Mouse (Mus musculus) layer of hippocampus, postnatal 25 days (tissue): ENCODE results near the gene Glis3. TPM values are rescaled to one million over a fixed set of nuclear protein-coding genes. Genes with fewer than 3 reads are reported as not detected.

Experiments used
- DNase-seq, 2 experiments: peaks; one replicate each; pipeline ENCODE4 v3.0.0; 2022; ENCODE audit warnings: mixed read lengths in 2 of 2, low spot score in 1 of 2; ENCODE audit errors: extremely low spot score in 1 of 2
- total RNA-seq, 2 experiments: library from RNA; stranded (reverse); gene quantifications; 2 replicates each; pipeline ENCODE4 v1.2.3; 2021

The Glis3 gene
- total RNA-seq, 2 experiments from 2014 or later, result 17.9 to 18.9 TPM

DNA sequence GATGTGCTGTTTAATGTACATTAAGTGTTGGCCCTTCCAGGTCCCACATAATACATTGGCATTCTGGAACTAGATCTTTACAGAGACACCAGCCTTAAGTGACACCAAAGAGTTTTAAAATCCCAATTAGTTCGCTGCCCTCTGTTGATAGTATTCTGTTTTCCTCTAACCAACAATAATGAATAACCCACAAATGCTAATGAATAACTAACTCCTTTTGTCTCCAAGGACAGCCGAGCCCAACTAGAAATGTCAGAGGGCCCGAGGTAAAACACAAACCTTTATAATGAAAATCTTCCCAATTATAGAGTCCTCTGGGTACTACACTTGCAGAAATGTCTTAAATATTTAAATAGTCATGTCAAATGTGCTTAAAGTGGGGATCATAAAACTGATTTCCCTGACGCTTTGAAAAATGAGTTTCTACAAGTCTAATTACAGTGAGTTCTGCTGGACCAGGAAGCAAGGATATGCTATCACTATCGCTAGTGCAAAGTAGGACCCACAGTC, 22.1 kb downstream of the Glis3 start:
- DNase-seq, result no peak

DNA sequence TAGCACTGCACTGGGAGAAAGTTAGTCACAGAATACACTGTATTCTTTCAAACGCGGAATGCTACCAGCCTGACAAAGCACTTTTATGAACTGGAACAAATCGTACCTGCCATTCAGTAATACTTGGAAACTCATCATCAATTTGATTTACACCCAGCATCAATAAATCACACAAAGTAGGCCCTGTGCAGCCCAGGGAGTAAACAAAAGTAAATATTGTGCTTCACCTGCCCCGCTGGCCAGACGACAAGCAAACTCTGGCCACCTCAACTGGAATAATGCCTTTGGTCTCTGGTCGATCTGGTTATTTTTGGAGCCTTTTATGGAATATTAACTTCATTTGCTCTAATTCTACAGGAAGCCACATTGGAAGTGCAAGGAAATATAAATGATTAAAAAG, 23.0 kb downstream of the Glis3 start:
- no peak for DNase-seq

DNA sequence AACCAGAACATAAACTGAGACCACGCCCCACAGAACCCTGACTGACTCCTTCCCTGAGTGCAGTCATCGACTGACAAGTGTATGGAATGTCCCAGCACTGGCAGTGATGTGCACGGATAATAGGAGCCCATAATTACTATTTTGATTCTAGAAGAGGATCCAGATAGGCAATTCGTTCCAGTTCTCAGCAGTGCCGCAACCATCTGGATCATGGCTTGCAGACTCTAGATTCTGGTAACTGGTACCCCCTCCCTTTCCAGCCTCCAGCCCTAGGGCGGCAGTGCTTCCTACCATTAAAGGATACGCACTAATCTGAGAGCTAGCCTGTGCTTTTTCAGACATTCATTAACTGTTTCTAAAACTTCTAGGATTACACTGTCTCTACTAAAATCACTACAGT, 24.7 kb downstream of the Glis3 start:
- no peak for DNase-seq

DNA sequence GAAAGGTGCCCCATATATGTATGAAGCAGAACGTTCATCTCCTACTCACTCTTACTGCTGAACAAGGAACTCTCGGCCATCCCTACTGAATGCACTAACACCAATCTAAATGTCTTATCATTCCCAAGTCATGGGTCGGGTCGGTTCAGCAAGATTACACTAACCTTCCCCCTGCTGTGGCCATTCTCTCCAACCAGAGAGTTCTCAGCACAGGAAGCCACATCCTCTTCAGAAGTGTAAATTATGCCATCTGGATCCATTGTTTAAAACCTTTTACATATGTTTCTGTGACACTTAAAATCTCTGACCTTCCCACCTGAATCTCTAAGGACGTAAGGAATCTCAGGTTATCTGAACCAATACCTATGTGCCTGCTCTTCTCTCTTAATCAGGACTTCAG, 29.0 kb downstream of the Glis3 start:
- DNase-seq, result no peak

DNA sequence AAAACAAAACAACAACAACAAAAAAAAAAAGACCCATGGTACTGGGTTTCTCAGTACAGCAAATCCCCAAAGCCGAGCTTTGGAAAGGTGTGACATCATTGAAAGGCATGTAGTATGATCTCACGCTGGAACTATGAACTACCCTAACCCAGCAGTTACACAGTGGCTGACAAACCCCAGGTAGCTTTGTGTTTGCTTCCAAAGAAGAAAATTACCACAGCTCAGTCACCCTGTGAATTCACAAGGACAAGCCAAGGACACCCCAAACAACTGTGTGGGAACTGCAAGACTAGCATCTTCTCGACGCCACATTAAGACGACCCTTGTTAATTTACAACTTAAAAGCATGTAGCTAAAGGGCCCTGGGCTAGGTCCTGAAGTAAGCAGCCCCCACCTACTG, 30.4 kb downstream of the Glis3 start:
- no peak for DNase-seq

DNA sequence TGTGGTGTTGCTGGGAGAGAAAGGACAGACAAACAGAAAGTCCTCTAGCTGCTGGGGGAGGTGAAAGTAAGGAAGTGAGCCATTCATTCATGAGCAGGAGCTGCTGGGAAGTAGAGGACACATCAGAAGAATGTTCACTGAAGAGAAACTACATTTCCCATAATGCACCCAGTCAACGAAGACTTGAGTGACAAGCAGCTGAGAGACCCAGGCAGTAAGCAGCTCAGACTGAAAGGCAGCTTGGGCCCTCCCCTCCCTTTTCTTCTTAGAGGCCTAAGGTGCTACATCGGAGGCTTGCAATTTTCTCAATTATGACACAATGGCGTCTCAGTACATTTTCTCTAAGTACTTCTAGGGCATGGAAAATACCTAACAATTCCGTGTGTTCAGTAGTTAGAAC, 31.0 kb downstream of the Glis3 start:
- no peak for DNase-seq

DNA sequence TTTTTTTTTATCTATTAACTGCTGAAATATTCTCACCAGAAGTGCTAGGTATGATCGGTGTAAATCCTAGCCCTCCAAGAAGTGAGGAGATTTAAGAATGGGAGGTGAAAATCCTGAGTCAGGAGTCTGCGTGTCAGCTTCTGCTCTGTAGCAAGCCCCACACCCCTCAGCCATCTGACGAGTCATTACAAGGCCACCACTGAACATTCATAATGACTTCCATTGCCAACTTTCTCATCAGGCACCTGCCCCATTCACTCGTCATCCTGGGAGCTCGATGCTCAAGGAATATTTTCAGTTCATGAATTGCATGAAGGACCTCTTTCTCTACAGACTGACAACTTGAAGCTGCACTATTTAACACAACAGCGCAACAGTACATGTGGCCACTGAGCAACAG, 32.5 kb downstream of the Glis3 start:
- DNase-seq, result no peak

DNA sequence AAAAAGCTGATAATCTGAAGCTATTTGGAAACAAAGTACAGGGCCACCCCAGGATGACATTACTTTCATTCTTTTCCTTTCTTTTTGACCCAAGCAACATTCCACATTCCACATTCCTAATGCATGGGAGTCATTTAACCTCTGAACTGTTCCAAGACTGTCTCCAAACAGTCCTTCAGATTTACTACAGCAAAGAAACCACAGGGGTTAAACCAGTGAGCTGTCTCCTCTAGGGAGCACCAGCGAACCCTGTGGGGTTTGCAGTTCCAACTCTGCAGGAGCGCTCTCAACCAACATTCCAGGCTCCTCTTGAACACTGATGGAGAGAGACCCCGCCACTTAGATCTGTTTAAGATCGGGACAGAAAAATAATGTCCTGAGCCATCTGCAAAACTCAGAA, 33.6 kb downstream of the Glis3 start:
- DNase-seq, result no peak

DNA sequence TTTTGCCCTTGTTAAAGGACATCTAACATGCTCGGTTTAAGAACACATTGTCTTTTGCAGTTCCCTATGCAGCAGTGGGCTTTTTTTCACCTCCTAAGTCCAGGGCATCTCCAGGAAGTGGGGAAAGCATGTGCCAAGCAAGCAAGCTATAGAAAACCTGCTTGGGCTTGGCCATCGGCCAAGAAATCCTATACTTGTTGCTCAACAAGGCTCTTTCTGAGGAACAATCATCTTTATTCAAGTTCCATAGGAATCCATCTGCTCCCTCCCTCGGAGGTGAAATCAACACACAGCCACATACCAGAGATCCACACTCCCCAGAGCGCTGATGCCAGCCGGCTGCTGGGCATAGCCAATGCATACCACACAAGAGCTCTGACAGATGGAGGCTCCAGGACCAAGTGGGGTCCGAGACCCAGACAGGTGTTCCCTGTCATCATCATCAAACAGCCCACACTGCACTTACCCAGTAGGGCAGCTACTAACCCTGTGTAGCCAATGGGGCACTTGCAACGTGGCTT, 39.0 kb downstream of the Glis3 start:
- DNase-seq, result no peak

DNA sequence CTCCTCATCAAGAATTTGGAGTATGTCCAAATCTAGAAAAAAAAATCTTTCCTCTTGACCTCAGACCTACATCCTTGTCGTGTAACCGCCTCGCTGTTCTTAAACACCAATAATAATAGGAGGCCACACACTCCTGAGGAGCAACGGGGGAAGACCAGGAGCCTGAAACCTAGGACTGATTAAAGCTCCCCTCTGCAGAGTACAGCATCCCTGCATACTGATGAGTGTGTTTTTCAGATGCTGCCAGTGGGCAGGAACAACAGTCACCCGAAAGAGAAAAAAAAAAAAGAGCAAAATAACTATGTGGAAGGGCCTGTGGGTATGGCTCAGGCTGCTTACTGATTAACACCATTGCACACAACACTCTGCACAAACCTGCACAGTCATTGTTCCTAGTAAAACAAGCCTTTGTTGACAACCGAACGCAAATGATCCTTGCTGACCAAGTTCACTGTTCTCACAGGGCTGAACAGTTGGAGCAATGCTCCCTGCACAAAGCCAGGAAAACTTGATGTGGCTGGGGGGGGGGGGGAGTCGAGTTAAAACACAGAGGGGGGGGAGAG, 43.8 kb downstream of the Glis3 start:
- DNase-seq, result no peak

DNA sequence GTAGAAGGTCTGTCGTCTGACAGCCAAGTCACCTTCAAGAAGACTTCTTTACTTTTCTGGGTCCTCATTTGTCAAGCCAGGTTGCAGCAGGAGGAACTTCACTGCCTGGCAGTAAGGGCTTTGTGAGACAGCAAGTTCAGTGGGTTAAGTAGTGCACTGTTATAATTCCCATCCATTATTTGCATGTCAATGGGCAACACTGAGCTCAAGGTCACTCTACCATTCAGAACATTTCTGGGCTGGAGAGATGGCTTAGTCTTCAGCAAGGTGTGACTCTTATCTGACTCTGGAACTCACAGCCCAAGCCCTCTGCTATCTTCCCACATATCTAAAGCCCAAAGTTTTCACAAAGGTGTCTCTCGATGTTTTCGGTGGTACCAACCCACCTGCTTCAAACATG, 44.9 kb downstream of the Glis3 start:
- no peak for DNase-seq

DNA sequence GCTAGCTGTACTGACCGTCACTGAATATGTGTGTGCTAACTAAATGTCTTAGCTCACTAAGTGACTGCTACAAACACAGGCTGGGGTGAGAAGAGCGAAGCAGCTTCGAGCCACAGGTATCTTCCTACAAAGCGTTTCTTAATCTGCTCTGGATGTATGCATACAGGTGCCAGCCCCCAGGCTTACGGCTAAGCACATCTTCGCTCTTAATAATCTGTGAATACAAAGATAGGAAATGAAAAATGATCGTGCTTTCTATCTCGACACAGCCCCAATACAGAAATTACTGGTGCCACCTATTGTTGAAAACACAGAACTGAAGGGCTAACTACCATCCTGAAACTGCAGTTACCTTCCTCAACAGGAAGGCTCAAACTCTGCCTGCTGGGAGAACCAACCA, 51.5 kb downstream of the Glis3 start:
- peak in 1 of 2 experiments; percentile 17 for DNase-seq

DNA sequence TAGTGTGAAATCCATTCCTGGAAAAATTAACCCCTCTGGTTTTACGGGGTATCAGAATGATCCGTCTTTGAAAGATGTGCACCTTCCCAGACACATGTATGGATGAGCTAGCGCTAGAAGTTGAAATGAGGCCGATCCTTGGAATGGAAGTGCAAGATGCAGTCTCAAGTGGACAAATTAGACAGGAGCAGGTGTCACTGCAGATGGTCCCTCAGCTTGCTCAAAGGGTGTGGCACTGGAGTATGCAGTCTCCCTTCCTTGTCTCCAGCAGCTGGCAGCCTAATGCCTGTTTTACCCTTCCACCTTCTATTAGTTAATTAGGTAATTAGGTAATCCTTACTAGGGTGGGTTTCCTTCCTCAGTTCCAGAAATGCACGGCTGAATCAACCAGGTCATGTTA, 53.7 kb downstream of the Glis3 start:
- DNase-seq, result no peak

DNA sequence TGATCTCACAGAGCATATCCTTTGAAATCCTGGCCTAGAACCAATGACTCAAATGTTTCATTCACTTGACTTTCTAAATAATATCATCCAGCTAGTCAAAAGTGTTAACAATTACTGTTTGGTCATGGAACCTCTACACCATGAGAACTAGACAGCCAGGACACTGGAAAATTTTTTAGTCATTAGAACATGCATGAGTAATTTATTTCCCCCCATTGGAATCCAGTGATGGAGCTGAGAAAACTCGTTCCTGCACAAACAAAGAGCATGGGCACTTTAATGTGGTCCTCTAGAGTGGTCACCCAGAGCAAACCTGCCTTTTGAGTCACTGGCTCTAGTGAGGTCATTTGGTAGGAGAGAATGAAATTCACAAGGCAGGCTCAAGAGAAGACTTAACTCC, 55.3 kb downstream of the Glis3 start:
- no peak for DNase-seq

DNA sequence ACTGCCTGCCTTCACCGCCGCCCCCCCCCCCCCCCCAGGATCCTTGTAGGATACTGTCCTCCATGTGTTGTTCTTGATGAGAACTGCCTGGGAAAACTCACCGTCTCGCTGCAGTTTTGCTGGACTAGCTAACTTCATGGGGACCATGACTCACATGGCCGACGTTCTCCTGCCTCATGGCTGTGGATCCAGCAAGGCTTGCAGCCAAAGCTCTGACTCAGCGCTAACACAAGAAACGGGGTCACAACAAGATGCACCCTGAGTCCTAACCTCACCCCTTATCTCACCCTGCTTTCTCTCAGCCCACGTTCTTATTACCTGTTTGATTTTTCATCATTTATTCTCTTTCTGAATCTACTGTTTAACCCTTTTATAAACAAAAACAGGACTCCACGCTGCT, 56.2 kb downstream of the Glis3 start:
- no peak for DNase-seq

DNA sequence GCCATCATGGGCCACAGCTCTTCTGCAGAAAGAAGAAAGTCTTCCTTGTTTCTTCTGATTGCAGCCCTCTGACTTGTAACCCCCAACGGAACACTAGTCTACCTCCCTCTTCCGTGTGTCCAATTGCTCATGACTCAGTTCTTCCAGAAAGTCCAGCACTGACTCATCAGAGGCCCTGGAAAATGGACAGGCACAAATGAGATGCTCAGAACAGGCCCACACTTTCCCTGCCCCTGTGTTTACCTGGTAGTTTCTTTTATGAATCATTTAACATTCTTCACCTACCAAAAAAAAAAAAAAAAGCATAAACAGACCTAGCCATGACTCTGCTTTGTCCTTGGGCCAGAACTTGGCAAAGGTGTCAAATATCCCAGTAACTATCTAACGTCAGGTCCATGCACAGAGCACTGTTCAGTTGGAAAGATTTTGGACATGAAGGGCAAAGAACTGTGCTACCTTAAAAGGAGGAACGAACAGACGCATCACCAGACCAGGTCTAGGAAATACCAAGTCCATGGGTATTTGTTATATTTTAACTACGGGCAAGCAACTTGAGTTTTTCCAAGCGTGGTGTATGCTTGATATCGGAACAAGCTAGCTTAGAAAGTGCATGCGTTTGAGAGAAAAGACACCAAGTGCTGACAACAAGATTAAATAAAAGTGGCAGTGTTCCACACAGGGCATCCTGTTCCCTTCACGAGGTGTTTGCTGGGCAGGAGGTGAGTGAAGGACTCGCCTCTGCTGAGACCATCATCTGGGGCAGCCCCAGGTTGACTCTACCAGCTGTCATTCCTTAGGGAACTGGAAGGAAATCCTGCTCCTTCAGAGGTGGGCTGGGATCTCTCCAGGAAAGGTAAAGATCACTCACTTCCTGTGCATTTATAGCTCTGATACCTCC, 58.0 kb downstream of the Glis3 start:
- no peak for DNase-seq

DNA sequence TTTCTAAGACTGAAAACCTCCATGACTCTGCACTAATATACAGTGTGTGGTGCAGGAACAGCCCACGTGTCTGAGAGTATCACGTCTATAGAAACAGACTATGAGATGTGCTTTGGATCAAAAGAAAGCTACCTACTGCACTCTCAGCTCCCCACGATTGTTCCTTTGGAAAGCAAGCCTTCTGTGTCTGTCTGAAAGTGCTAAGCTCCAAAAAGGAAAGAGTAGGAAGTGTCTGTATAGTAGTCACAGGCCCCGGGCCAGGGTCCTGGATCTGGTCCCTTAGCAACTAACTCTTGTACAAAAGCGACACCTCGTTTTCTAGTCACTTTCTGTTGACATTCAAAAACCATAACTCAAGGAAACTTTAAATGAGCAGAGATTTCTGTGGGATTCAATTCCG, 62.1 kb downstream of the Glis3 start:
- DNase-seq, result no peak

DNA sequence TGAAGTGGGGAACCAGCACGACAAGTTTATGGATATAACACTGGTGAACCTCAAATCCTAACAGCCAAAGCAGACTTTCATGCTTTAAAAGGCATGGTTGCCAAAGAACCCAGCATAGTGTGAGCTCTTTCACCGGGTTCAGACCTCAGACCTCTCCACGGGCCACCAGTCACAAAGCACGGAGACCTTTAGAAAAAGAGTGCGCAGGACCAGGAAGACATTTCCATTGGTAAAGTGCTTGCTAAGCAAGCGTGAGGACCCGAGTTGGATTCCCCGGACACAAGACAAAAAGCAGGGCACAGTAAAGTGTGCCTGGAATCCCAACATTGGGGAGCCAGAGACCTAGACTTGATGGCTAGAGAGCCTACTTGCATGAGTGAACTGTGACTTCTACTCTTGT, 62.7 kb downstream of the Glis3 start:
- no peak for DNase-seq

DNA sequence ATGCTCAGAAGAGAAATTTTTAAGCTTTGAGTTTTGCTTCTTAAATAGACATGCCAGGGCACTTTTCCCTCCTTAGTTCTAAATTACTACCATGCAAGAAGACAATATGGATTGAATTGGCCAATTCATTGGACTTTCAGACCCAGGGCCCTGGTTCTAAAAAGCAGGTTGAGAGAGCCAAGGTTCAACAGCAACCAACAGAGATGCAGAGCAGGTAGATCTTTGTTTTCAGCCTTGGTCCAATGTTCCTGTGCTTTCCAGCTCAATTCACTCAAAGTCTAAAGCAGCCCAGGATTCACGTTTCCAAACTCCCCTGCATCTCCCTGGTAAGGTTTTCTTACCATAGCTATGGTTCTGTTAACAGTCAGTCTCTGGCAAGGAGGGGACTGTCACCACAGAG, 63.4 kb downstream of the Glis3 start:
- no peak for DNase-seq

DNA sequence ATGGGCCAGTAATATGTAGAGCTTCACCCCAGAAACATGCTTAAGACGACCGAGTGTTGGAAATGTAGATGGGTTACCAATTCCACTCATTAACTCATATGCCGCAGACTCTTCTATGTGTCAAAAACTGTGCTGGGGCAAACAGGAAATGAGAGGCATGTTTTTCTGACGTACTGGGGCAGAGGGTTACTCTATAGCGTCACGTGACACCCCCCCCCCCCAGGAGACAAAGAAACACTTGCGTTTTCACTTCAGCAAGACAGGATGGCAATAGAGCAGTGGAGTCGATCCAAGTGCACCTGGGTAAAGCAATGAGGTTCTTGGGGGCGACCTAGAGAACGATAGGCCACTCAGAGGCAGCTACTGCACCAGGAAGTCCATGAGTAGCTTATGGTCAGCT, 67.6 kb downstream of the Glis3 start:
- DNase-seq, result no peak

DNA sequence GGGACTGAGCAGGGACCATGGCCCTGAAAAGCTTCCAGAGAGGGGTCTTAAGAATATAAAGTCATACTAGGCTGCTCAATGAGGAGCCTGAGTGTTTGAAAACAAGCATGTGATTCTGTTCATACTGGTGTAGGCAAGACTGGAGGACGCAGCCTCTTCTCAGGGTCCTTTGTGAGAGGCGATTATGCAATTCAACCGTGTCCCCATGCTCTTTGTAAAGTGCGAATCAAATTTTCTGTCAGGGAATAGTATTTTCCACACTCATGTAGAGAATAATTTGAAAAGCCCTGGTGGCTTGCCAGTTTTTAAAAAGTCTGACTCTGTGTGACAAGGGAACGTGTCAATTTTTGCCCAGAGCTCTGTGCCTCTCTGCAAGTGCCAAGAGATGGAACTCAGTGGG, 71.1 kb downstream of the Glis3 start:
- no peak for DNase-seq

DNA sequence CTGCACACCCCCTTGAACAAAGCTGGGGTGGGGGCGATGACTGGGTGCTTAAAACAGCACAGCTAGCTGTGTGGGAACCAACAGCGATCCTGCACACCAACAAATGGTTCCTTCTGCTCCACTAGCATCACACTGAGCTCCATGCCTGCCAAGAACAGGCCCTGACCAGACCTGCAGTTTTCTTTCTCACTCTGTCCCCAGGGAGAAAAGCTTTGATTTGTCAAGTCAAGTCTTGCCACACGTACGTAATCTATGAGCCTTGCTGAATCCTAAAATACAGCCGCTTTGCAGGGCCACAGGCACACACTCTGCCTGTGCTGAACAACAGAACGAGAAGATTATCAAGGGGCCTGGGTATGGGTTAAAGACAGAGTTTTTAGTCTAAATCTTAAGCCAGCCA, 71.6 kb downstream of the Glis3 start:
- DNase-seq, result no peak
